Mouse (Mus musculus): ENCODE results near the gene Srp54a.
"Not testable (repeated sequence)": the region's sequence is repeated elsewhere in the genome, so short reads cannot be mapped to it uniquely, and the experiment has no call there.

The Srp54a gene

GRCm38 (mm10) chr12:55079726-55080600 lies at the start of gene Srp54a, which contains the start of gene 2700097O09Rik:
Srp54a (plus strand) TSS chr12:55080262.
2700097O09Rik (minus strand) TSS chr12:55080110.
- DNase-seq = peak; percentile 89 to 92

GRCm38 (mm10) chr12:55041011-55041410 lies 39.1 kb upstream of the Srp54a start:
- DNase-seq = no peak

DNA sequence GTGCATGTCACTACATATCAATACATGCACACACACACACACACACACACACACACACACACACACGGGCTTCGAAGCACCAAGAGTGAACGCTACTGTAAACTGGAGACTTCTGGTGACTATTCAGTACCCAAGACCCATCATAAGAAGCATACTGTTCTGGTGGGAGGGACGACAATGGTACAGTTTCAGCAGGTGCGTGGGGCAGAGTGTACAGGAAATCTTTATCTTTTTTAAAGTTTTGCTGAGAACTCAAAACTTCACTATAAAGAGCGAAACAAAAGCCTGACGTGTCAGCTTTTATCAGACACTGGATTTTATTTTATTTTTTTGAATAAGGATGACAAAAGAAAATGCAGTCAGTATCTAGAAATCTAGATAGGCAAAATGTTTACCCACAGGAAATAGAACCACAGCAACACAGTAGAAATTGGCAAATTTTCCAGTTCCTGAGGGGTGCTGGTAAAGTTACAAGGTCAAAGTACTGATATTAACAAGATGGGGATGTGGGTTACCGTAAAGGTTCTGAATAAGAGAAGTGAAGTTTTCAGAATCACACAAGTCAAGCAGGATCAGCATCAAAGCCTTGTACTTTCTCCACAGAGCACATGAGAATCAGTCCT lies 30.2 kb upstream of the Srp54a start:
- DNase-seq = no peak

- no peak for DNase-seq
These were observed 28.6 kb upstream of the Srp54a start for GRCm38 (mm10) chr12:55051210-55052173.

DNA sequence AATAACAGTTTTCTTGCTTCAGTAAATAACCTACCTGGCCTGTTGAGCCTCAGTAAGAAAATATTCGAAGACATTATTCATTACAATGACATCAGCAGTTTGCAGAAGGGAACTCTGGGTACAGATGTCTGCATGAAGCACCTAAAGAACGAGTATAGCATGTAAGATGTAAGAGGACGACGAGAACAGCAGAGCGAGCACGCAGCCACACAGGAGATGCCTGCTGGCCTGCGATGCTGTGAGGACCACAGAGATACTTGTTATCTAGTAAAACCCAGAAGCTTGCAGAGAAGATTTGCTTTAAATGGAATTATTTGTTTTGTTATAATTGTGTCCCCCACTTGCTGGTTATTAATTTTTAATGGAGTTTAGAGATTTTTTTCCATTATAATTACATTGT lies 26.8 kb upstream of the Srp54a start:
- no peak for DNase-seq

DNA sequence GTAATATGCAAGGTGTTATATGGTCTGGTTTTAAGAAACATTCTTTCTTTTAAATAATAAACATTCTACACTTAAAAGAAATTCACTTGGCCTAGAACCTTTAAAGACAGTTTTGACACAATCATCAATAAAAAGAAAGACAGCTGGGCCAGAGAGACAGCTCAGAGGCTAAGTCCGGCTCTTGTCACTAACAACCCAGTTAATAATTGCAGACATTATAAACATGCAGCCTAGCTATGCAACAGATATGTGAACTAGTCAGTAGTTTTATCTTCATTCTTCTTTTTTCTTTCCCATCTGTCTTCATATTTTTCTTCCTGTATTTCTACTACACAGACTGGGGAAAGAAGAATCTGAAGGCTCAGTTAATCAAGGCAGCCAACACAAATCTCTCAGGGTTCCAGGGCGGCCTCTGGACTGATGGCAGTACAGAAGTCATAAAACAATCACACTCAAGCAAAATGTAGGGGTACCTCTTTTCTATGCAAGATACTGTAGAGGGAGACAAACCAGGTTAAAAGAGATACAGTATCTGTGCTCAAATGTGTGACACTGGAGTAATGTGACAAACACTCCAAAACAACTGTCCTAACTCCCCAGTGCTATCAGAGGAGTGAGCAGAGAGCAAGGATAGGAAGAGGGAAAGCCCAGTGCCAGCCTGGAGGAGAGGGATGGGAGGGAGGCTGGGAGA lies 25.4 kb upstream of the Srp54a start:
- DNase-seq = no peak

DNA sequence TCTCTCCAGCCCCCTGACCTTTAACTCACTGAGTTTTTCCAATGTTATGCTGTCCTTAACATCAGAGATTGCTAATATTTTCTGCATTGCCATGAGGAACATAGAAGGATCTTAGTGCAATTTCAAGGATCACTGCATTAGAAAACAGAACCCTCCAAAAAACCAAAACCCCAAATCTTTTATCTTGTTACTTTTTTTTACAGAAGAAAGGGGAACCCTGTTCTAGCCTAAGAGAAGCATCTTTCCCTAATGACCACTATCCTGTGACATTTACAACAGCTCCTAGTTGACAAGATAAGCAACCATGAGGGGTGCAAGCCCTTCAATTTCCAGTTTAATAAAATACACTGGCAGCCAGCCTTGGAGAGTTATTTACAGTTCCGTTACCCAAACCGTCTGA lies 23.4 kb upstream of the Srp54a start:
- no peak for DNase-seq

- DNase-seq = no peak
These were observed 21.0 kb upstream of the Srp54a start for GRCm38 (mm10) chr12:55058865-55059615.

- no peak for DNase-seq
These were observed 20.2 kb upstream of the Srp54a start for GRCm38 (mm10) chr12:55059812-55060211.

GRCm38 (mm10) chr12:55060212-55060898 lies 19.7 kb upstream of the Srp54a start:
- DNase-seq = no peak

GRCm38 (mm10) chr12:55061006-55061405 lies 19.1 kb upstream of the Srp54a start:
- DNase-seq = no peak

DNA sequence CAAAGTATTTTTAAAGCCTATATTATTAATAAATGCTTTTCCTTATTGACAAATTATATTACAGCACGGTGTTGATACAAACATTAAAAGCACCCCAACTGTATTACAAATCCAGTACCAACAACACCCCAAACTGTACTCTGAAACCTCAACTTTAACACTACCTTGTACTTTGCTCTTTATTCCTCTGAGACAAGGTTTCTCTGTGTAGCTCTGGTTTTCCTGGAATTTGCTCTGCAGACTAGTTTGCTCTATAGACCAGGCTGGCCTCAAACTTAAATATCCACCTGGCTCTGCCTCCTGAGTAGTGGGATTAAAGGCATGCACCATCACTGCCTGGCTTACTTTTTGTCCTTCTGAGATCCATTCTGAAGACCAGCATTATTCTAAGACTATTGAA lies 17.9 kb upstream of the Srp54a start:
- DNase-seq = no peak

DNA sequence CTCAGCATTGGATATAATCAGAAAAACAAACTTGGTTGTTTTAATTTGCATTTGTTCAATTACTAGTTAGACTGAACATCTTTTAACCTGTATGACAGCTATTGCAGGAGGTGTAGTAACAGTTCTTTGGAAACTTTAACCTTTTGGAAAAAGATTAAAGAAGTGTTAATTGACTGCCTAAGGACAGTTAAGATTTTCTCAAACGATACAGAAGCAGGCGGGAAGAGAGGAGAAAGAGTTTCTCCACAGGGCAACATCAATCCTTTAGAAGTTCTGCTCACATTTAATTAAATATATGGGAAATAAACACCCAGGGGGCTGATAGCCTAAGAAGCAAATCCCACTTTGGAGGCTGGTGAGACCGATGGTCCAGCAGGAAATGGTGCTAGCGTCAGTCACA lies 7.6 kb upstream of the Srp54a start:
- no peak for DNase-seq

GRCm38 (mm10) chr12:55073686-55074085 lies 6.4 kb upstream of the Srp54a start:
- no peak for DNase-seq

DNA sequence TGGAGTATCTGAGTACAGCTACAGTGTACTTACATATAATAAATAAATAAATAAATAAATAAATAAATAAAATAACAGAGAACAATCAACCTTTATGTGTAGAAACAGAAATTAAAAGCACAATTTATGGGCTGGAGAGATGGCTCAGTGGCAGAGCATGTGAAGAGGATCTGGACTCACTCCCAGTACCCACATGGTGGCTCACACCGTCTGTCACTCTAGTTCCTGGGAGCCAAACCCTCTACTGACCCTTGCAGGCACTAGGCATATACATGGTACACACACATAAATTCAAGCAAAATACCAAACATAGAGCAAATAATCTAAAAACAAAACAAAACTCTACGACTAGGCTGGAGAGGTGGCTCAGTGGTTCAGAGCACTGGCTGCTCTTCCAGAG lies 4.8 kb upstream of the Srp54a start:
- peak; percentile 66 to 72 for DNase-seq

DNA sequence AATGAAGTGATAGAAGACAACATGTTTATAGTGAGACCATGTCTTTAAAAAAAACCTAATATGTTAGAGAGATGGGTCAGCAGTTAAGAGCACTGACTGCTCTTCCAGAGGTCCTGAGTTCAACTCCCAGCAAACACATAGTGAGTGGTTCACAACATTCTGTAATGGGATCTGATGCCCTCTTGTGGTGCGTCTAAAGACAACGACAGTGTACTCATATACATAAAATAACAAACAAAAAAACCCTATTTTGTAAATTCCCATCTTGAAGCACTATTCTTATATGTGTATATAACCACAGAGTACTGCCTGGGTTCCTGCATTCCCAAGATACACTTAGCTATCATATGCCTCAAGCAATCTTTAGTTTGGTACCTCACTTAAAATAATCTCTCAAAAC lies 1.4 kb upstream of the Srp54a start:
- DNase-seq = not testable (repeated sequence)

DNA sequence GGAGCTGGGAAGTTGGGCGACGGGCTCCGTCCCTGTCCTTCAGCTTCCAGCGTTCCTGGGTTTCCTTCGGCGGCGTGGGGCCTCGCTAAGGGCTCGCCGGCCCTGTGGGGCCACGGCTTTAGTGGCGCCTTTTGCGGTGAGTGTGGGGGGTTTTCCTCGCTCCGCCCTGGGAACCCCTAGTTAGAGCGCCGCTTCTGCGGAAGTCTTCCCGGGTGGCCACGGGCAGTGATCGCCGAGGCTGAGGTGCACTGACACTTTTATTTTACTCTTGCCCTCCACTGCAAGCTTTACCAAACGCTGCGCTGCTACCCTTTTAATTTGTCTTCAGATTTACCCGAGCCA lies 510 bp downstream of the Srp54a start:
- DNase-seq = not testable (repeated sequence)

- DNase-seq = not testable (repeated sequence)
These were observed 12.1 kb downstream of the Srp54a start for GRCm38 (mm10) chr12:55092127-55092526.

DNA sequence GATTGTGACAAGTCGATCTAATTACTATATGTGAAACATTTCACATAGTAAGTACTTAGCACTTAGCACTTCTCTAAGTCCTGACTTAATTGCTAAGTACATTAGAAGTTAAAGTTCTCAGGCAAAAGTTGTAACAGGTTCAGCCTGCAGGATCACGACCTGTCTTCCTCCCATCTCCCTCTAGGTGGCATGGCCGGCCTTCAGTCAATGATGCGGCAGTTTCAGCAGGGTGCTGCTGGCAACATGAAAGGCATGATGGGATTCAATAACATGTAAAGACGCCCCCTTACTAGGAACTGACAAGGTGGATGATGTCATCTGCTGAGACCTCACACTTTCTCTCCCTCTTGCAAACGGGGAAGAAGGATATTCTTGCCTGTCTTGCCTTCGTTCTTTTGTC lies 32.6 kb downstream of the Srp54a start:
- DNase-seq = not testable (repeated sequence)

DNA sequence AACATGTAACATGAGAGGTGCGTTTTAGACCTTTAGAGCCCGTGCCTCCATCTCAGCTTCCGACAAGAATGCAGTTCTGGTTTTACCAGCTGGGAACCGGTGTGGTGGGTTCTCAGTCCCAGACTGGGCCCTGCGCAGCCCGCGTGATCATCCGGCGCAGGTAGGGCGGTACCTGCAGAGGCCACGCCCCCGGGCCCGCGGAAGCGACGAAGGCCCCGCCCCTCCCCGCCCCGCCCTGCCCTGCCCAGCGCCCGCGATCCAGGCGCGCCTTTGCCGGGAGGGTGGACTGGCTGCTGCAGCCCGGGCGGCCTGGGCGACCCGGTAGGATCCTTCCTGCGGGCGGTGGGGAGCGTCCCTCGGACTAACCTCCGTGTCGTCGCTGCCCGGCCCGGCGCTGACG lies 44.2 kb downstream of the Srp54a start, which contains the start of gene Fam177a:
TSS of gene Fam177a (plus strand) at position 228 of the 400 bp plus-strand sequence.
- not testable (repeated sequence) for DNase-seq

GRCm38 (mm10) chr12:55124731-55125130 lies 44.7 kb downstream of the Srp54a start:
- not testable (repeated sequence) for DNase-seq

Data from cerebellum, postnatal 36 days (tissue).